Mouse (Mus musculus) liver, postnatal 0 days (tissue): ENCODE measurements at regions not wholly inside any gene's neighbourhood (a gene's known extent, or its start where the extent isn't known, plus 50 kb on each side); places are given as distances from the start of the nearest gene placed in this dataset.

Experiments used
- CTCF ChIP-seq: sonication (generic); IDR thresholded peaks from 2 replicates; pipeline ENCODE4 v1.5.1; 2016; ENCODE audit warnings: antibody characterized with exemption, low read depth
- EP300 ChIP-seq: IDR thresholded peaks from 2 replicates; pipeline ENCODE4 v1.6.1; 2016; ENCODE audit warnings: antibody characterized with exemption, low read depth, mild to moderate bottlenecking

- TF ChIP-seq EP300 (no peak), CTCF (no peak)
Observed at GRCm38 (mm10) chr1:124997577-124997976, 437.9 kb downstream of the Actr3 start.
